Mouse (Mus musculus): Measurements from ENCODE around the gene Osbpl10.

GRCm38 (mm10) chr9:115075191-115075590 is 96.8 kb downstream of the Osbpl10 start:
- TF ChIP-seq POLR2A (IDR thresholded peaks at IDR 0.05; ENCODE audit: borderline replicate concordance, extremely low read depth, low read depth, low read length), result no peak
- TF ChIP-seq CTCF (IDR thresholded peaks at IDR 0.05; ENCODE audit: insufficient read depth, low read length), result no peak

Data from lung, adult 2 months (tissue).